ENCODE assay signal across 22 mouse cellular contexts in genomic region chr5:53037781-53038180, GRCm38 (mm10). TPM values are rescaled to one million over a fixed set of nuclear protein-coding genes. Genes with fewer than 3 reads are reported as not detected.
"Had no signal": no experiment of that assay in that cellular context is flagged by ENCODE, and none has a peak within 500 bp of the region (broad histone marks: within the 10 kb centered on the region; RNA-seq: fewer than 3 reads in every experiment).

Gene Slc34a2, plus strand, starts transcription at chr5:53038081.

- H3K4me2 ChIP-seq: liver, embryonic 13.5 days; midbrain, embryonic 13.5 days; neural tube, embryonic 13.5 days had no signal

- H3K27ac ChIP-seq: kidney, postnatal 0 days; left cerebral cortex, adult 2 months; liver, embryonic 13.5 days; midbrain, embryonic 10.5 days; midbrain, embryonic 13.5 days; neural tube, embryonic 13.5 days had no signal

- H3K4me3 ChIP-seq: left cerebral cortex, adult 2 months; liver, embryonic 13.5 days; megakaryocyte, embryonic 14.5 days; midbrain, embryonic 10.5 days; midbrain, embryonic 13.5 days; myocyte; neural tube, embryonic 13.5 days had no signal

- H3K36me3 ChIP-seq: liver, embryonic 13.5 days; midbrain, embryonic 10.5 days; midbrain, embryonic 13.5 days; neural tube, embryonic 13.5 days had no signal

- H3K4me1 ChIP-seq: megakaryocyte, embryonic 14.5 days; midbrain, embryonic 13.5 days; neural tube, embryonic 13.5 days had no signal

- ATAC-seq: midbrain, embryonic 13.5 days; midbrain, embryonic 16.5 days had no signal

- H3K27me3 ChIP-seq: liver, embryonic 13.5 days; megakaryocyte, embryonic 14.5 days; midbrain, embryonic 13.5 days; neural tube, embryonic 13.5 days had no signal

- DNase-seq: kidney, adult 2 months; kidney, postnatal 25 days; layer of hippocampus, postnatal 36 days; liver, embryonic 13.5 days; lung, postnatal 10 days; retina, postnatal 1 day; right cerebral cortex, postnatal 25 days; thymus, postnatal 36 days had no signal

- H3K9me3 ChIP-seq: liver, embryonic 13.5 days; midbrain, embryonic 10.5 days; midbrain, embryonic 13.5 days; neural tube, embryonic 13.5 days had no signal

- H3K9ac ChIP-seq: liver, embryonic 13.5 days; midbrain, embryonic 13.5 days; neural tube, embryonic 13.5 days had no signal

RNA-seq across cellular contexts. Expression of gene Slc34a2, which starts in this region (rescaled TPM):
- total RNA-seq: layer of hippocampus, adult 8-10 months; layer of hippocampus, postnatal 36 days; left cerebral cortex, adult 2 months; left cerebral cortex, postnatal 10 days; left cerebral cortex, postnatal 36 days; monocyte, adult 5-6 weeks had no signal
- polyA plus RNA-seq: limb, embryonic 11.5 days; midbrain, embryonic 10.5 days; midbrain, embryonic 13.5 days; myocyte; spleen, adult 2 months had no signal
